Mouse (Mus musculus): Measurements from ENCODE around the gene Zc3hav1. TPM values are rescaled to one million over a fixed set of nuclear protein-coding genes. Genes with fewer than 3 reads are reported as not detected.

The Zc3hav1 gene
- polyA plus RNA-seq, 1 experiment: 5.0 TPM

GRCm38 (mm10) chr6:38298761-38299401 lies 55.5 kb downstream of the Zc3hav1 start, which contains the start of gene Zc3hav1l:
Zc3hav1l (minus strand) TSS chr6:38299259.
- Histone ChIP-seq H3K27ac (ENCODE audit: insufficient read depth, low read length) (peak within 1 kb of the TSS; percentile 63), H3K4me1 (ENCODE audit: control insufficient read depth, insufficient read depth, low read length) (no peaks in the 10 kb centered on the region), H3K27me3 (ENCODE audit: control insufficient read depth, insufficient read depth, low read length) (no peaks in the 10 kb centered on the region), H3K4me3 (replicated peaks; ENCODE audit: insufficient read depth, low read depth, low read length) (peak within 1 kb of the TSS; percentile 79)
- DNase-seq: peak; percentile 76 to 78
- no peak for TF ChIP-seq CTCF (IDR thresholded peaks at IDR 0.05; ENCODE audit: borderline replicate concordance, insufficient read depth, low read depth, low read length)
- TF ChIP-seq POLR2A (IDR thresholded peaks at IDR 0.05; ENCODE audit: borderline replicate concordance, insufficient read depth, low read length): peak; percentile 46; the same call in 1 of the 2 replicates
- under 1% methylated on average over 70 of the region's 70 CpGs for WGBS

- H3K27me3 ChIP-seq (ENCODE audit: control insufficient read depth, insufficient read depth, low read length): no peaks in the 10 kb centered on the region
- peak; percentile 17 to 46 for DNase-seq
- H3K4me1 ChIP-seq (ENCODE audit: control insufficient read depth, insufficient read depth, low read length): no peaks in the 10 kb centered on the region
- 4% methylated on average over 10 of the region's 10 CpGs for WGBS
- no peak overlapping the region for H3K27ac ChIP-seq (ENCODE audit: insufficient read depth, low read length)
- peak overlapping the region; percentile 79 for H3K4me3 ChIP-seq (replicated peaks; ENCODE audit: insufficient read depth, low read depth, low read length)
- TF ChIP-seq POLR2A (IDR thresholded peaks at IDR 0.05; ENCODE audit: borderline replicate concordance, insufficient read depth, low read length): no peak
- TF ChIP-seq CTCF (IDR thresholded peaks at IDR 0.05; ENCODE audit: borderline replicate concordance, insufficient read depth, low read depth, low read length): no peak
These were observed 56.2 kb downstream of the Zc3hav1 start for GRCm38 (mm10) chr6:38298246-38298635.

GRCm38 (mm10) chr6:38297580-38298245 lies 56.7 kb downstream of the Zc3hav1 start:
- H3K4me3 ChIP-seq (replicated peaks; ENCODE audit: insufficient read depth, low read depth, low read length): no peak overlapping the region
- H3K27me3 ChIP-seq (ENCODE audit: control insufficient read depth, insufficient read depth, low read length): no peaks in the 10 kb centered on the region
- H3K27ac ChIP-seq (ENCODE audit: insufficient read depth, low read length): no peak overlapping the region
- TF ChIP-seq POLR2A (IDR thresholded peaks at IDR 0.05; ENCODE audit: borderline replicate concordance, insufficient read depth, low read length) (no peak), CTCF (IDR thresholded peaks at IDR 0.05; ENCODE audit: borderline replicate concordance, insufficient read depth, low read depth, low read length) (no peak)
- no peaks in the 10 kb centered on the region for H3K4me1 ChIP-seq (ENCODE audit: control insufficient read depth, insufficient read depth, low read length)
- DNase-seq: no peak
- WGBS: 60% methylated on average over 12 of the region's 12 CpGs

- DNase-seq: no peak
- WGBS: 80% methylated on average over 3 of the region's 3 CpGs
- Histone ChIP-seq H3K4me3 (replicated peaks; ENCODE audit: insufficient read depth, low read depth, low read length) (no peak overlapping the region), H3K27ac (ENCODE audit: insufficient read depth, low read length) (no peak overlapping the region), H3K27me3 (ENCODE audit: control insufficient read depth, insufficient read depth, low read length) (no peaks in the 10 kb centered on the region), H3K4me1 (ENCODE audit: control insufficient read depth, insufficient read depth, low read length) (no peaks in the 10 kb centered on the region)
- TF ChIP-seq POLR2A (IDR thresholded peaks at IDR 0.05; ENCODE audit: borderline replicate concordance, insufficient read depth, low read length) (no peak), CTCF (IDR thresholded peaks at IDR 0.05; ENCODE audit: borderline replicate concordance, insufficient read depth, low read depth, low read length) (no peak)
These were observed 60.7 kb downstream of the Zc3hav1 start for GRCm38 (mm10) chr6:38293708-38294107.

- no peak for TF ChIP-seq CTCF (IDR thresholded peaks at IDR 0.05; ENCODE audit: borderline replicate concordance, insufficient read depth, low read depth, low read length)
- no peak for TF ChIP-seq POLR2A (IDR thresholded peaks at IDR 0.05; ENCODE audit: borderline replicate concordance, insufficient read depth, low read length)
- H3K4me3 ChIP-seq (replicated peaks; ENCODE audit: insufficient read depth, low read depth, low read length): no peak overlapping the region
- no peaks in the 10 kb centered on the region for H3K4me1 ChIP-seq (ENCODE audit: control insufficient read depth, insufficient read depth, low read length)
- WGBS: 61% methylated on average over 11 of the region's 11 CpGs
- no peak overlapping the region for H3K27ac ChIP-seq (ENCODE audit: insufficient read depth, low read length)
- no peak for DNase-seq
- H3K27me3 ChIP-seq (ENCODE audit: control insufficient read depth, insufficient read depth, low read length): no peaks in the 10 kb centered on the region
These were observed 61.3 kb downstream of the Zc3hav1 start for GRCm38 (mm10) chr6:38292871-38293646.

- WGBS: 98% methylated on average over 19 of the region's 19 CpGs
- no peak overlapping the region for H3K27ac ChIP-seq (ENCODE audit: insufficient read depth, low read length)
- TF ChIP-seq POLR2A (IDR thresholded peaks at IDR 0.05; ENCODE audit: borderline replicate concordance, insufficient read depth, low read length): no peak
- no peaks in the 10 kb centered on the region for H3K4me1 ChIP-seq (ENCODE audit: control insufficient read depth, insufficient read depth, low read length)
- H3K27me3 ChIP-seq (ENCODE audit: control insufficient read depth, insufficient read depth, low read length): no peaks in the 10 kb centered on the region
- H3K4me3 ChIP-seq (replicated peaks; ENCODE audit: insufficient read depth, low read depth, low read length): no peak overlapping the region
- no peak for DNase-seq
These were observed 70.0 kb downstream of the Zc3hav1 start for GRCm38 (mm10) chr6:38284422-38284821.

GRCm38 (mm10) chr6:38264466-38264865 lies 89.9 kb downstream of the Zc3hav1 start:
- Histone ChIP-seq H3K27ac (ENCODE audit: insufficient read depth, low read length) (no peak overlapping the region), H3K4me3 (replicated peaks; ENCODE audit: insufficient read depth, low read depth, low read length) (no peak overlapping the region), H3K27me3 (ENCODE audit: control insufficient read depth, insufficient read depth, low read length) (no peaks in the 10 kb centered on the region), H3K4me1 (ENCODE audit: control insufficient read depth, insufficient read depth, low read length) (no peaks in the 10 kb centered on the region)
- 56% methylated on average over 7 of the region's 7 CpGs for WGBS
- DNase-seq: no peak
- TF ChIP-seq POLR2A (IDR thresholded peaks at IDR 0.05; ENCODE audit: borderline replicate concordance, insufficient read depth, low read length): no peak

Measured in cerebellum, adult 2 months (tissue).